In genomic region chr1:153225786-153226725, GRCm38 (mm10) we compare ENCODE assay signal across 12 mouse cellular contexts. TPM values are rescaled to one million over a fixed set of nuclear protein-coding genes. Genes with fewer than 3 reads are reported as not detected.
DNase-seq lines count a peak whose midpoint lies in the region; TF ChIP-seq lines count a peak whose summit lies in the region.
"Had no signal": no experiment of that assay in that cellular context is flagged by ENCODE, and none has a peak within 500 bp of the region (broad histone marks: within the 10 kb centered on the region; RNA-seq: fewer than 3 reads in every experiment).

No protein-coding gene starts in this region.

- no peak for TF ChIP-seq POLR2A in testis, adult 2 months (IDR thresholded peaks at IDR 0.05; ENCODE audit: control insufficient read depth, low read depth, low read length)

- intact Hi-C loops in heart, postnatal 14 days (cut with DNase I), result no loop called here

- H3K4me3 ChIP-seq in testis, adult 2 months (ENCODE audit: control insufficient read depth, low read depth, low read length), result no peak overlapping the region
- H3K4me3 ChIP-seq: midbrain, embryonic 12.5 days had no signal

- peak; percentile 59 to 76 for DNase-seq in heart, adult 18-20 months
- no peak for DNase-seq in heart, postnatal 14 days
- DNase-seq in testis, postnatal 10 days (ENCODE audit: low spot score), result no peak
- peak; percentile 21 to 35 for DNase-seq in left cerebral cortex, adult 18-20 months (ENCODE audit: low spot score in 2 of 2)
- DNase-seq in thymus, postnatal 4 days, result no peak
- no peak for DNase-seq in urinary bladder, adult 18-20 months (ENCODE audit: low spot score in 2 of 2)
- no peak for DNase-seq in B cell, adult 2 months
- DNase-seq: liver; thymus, adult 2 months had no signal

- TF ChIP-seq CTCF in testis, adult 2 months (IDR thresholded peaks at IDR 0.05; ENCODE audit: control insufficient read depth, insufficient read depth, insufficient replicate concordance, low read depth, low read length), result no peak

- no peaks in the 10 kb centered on the region for H3K4me1 ChIP-seq in testis, adult 2 months (ENCODE audit: control insufficient read depth, insufficient read depth, low read length)
- H3K4me1 ChIP-seq: midbrain, embryonic 12.5 days had no signal

- no peaks in the 10 kb centered on the region for H3K36me3 ChIP-seq in testis, adult 2 months (ENCODE audit: control insufficient read depth, insufficient read depth, low read length)

- H3K27ac ChIP-seq in testis, adult 2 months (ENCODE audit: control insufficient read depth, insufficient read depth, low read depth, low read length), result peak overlapping the region; percentile 33; the same call in 1 of the 2 replicates
- H3K27ac ChIP-seq: midbrain, embryonic 12.5 days had no signal

- H3K27me3 ChIP-seq in testis, adult 2 months (ENCODE audit: control insufficient read depth, insufficient read depth, low read length), result no peaks in the 10 kb centered on the region
- H3K27me3 ChIP-seq: CH12.LX; midbrain, embryonic 12.5 days had no signal

RNA-seq across cellular contexts. Expression of gene Lamc2, which starts 39.8 kb away (rescaled TPM):
- 10 to 100 TPM; 12.3 to 13.2 TPM for total RNA-seq in heart, adult 18-20 months (2021)
- total RNA-seq in heart, postnatal 14 days (2021), result 10 to 100 TPM in 1 of 2 experiments, 1 to 10 TPM in 1; 6.9 to 10.7 TPM
- polyA plus RNA-seq in testis, adult 2 months (2012; rRNA removed), result 0.94 and 1.8 TPM in 2 replicates
- total RNA-seq in left cerebral cortex, adult 18-20 months (2021), result 10 to 100 TPM; 11.2 TPM

Comparison
In these comparisons a context has a peak if more than half of its experiments do, and no peak if none do; other contexts are left out.
1. DNase-seq: peak in heart, adult 18-20 months (2 of 2) and left cerebral cortex, adult 18-20 months (2 of 2); none in heart, postnatal 14 days (0 of 2), testis, postnatal 10 days (single experiment), thymus, postnatal 4 days (single experiment), urinary bladder, adult 18-20 months (0 of 2) and B cell, adult 2 months (0 of 2).